Mouse (Mus musculus) ES-E14 (cell line): ENCODE data around the gene Spata13. TPM values are rescaled to one million over a fixed set of nuclear protein-coding genes. Genes with fewer than 3 reads are reported as not detected.
A peak's percentile ranks its signal among the peaks of the same experiment; 100 is the strongest.

Experiments
- DNase-seq: peaks from one replicate; pipeline ENCODE4 v3.0.0-alpha.2; 2013; ENCODE audit warnings: low read depth, low spot score
- H3K27ac ChIP-seq: 2 replicates; pipeline ENCODE4 v1.5.1; 2012; ENCODE audit warnings: low read depth, mild to moderate bottlenecking, low read length, moderate library complexity, mixed read lengths; ENCODE audit not compliant: poor library complexity, insufficient read depth, severe bottlenecking
- H3K36me3 ChIP-seq: 2 replicates; pipeline ENCODE4 v1.6.1; 2012; ENCODE audit warnings: mild to moderate bottlenecking, low read length, moderate library complexity, mixed read lengths; ENCODE audit not compliant: control insufficient read depth, poor library complexity, insufficient read depth, severe bottlenecking
- H3K4me1 ChIP-seq, 2 experiments: fragments of 150-350 bp in 1 of 2; sonication (generic) in 1 of 2; 2 replicates each; pipeline ENCODE4 v1.6.1; 2012; ENCODE audit warnings: low read length in 2 of 2, mild to moderate bottlenecking in 1 of 2, mixed read lengths in 1 of 2; ENCODE audit not compliant: control insufficient read depth in 2 of 2, insufficient read depth in 2 of 2, poor library complexity in 1 of 2
- H3K4me3 ChIP-seq, 2 experiments: fragments of 150-350 bp in 1 of 2; sonication (generic) in 1 of 2; 2 replicates each; pipeline ENCODE4 v1.5.1; 2012; ENCODE audit warnings: low read length in 2 of 2, low read depth in 1 of 2, mild to moderate bottlenecking in 1 of 2, mixed read lengths in 1 of 2; ENCODE audit not compliant: insufficient read depth in 1 of 2, poor library complexity in 1 of 2, severe bottlenecking in 1 of 2
- H3K9ac ChIP-seq: 2 replicates; pipeline ENCODE4 v1.6.1; 2012; ENCODE audit warnings: low read depth, mild to moderate bottlenecking, low read length, mixed read lengths; ENCODE audit not compliant: poor library complexity, insufficient read depth, severe bottlenecking
- H3K9me3 ChIP-seq: fragments of 150-350 bp; sonication (generic); 2 replicates; pipeline ENCODE4 v1.6.1; 2012; ENCODE audit warnings: low read depth, mild to moderate bottlenecking, low read length; ENCODE audit not compliant: control insufficient read depth, insufficient read depth
- CHD2 ChIP-seq: IDR thresholded peaks from 2 replicates; pipeline ENCODE4 v1.6.1; 2014; ENCODE audit warnings: mild to moderate bottlenecking, low read depth, low read length, inconsistent platforms
- HCFC1 ChIP-seq: IDR thresholded peaks from 2 replicates; pipeline ENCODE4 v1.6.1; 2012; ENCODE audit warnings: low read length, inconsistent platforms, borderline replicate concordance; ENCODE audit not compliant: insufficient read depth
- MAFK ChIP-seq: IDR thresholded peaks from 2 replicates; pipeline ENCODE4 v1.6.1; 2014; ENCODE audit warnings: mild to moderate bottlenecking, low read depth, low read length, inconsistent platforms; ENCODE audit not compliant: insufficient read depth
- ZC3H11A ChIP-seq: IDR thresholded peaks from 2 replicates; pipeline ENCODE4 v1.6.1; 2012; ENCODE audit warnings: low read depth, mild to moderate bottlenecking, inconsistent platforms, low read length, borderline replicate concordance
- ZNF384 ChIP-seq: IDR thresholded peaks from 2 replicates; pipeline ENCODE4 v1.6.1; 2012; ENCODE audit warnings: low read depth, low read length, inconsistent platforms
- in situ Hi-C, 2 experiments: fragments of 600-800 bp; cut with MboI; formaldehyde crosslinking; loops; one replicate each; pipeline ENCODE4 v1.15.1; 2025; ENCODE audit warnings: low sequenced_read_pairs in 2 of 2, inconsistent platforms in 1 of 2; ENCODE audit not compliant: unreplicated experiment in 2 of 2
- total RNA-seq: library from RNA; depleted of rRNA; stranded (reverse); fragments of 300-350 nt; gene quantifications from 2 replicates; pipeline ENCODE4 v1.2.3, GENCODE M21; 2012

Spata13 gene
- total RNA-seq, 1 experiment: 14.9 TPM

DNA sequence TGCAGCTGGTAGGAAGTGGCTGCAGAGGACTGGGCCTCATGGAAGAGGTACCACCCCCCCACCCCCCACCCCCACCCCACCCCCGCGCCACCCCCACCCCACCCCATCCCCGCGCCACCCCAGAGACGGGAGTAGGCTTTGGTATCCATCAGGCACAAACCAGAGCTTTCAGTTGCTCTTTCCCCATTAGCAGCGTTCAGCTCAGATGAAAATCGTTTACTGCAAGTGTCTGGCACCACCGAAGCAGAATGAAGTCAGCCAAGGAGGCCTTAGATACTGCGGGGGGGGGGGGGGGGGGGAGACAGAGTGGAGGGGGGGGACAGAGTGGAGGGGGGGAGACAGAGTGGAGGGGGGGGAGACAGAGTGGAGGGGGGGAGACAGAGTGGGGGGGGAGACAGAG is 105.4 kb downstream of the Spata13 start:
- no peak for TF ChIP-seq CHD2
- no peak for TF ChIP-seq ZNF384
- no peak for TF ChIP-seq MAFK
- no peak for TF ChIP-seq ZC3H11A
- TF ChIP-seq HCFC1: no peak
- H3K4me3 ChIP-seq: no peak overlapping the region
- H3K9ac ChIP-seq: no peak overlapping the region
- H3K9me3 ChIP-seq: no peaks in the 10 kb centered on the region
- peaks cover 14 to 35% of the 10 kb centered on the region in 2 experiments for H3K4me1 ChIP-seq
- peaks cover 5% of the 10 kb centered on the region; the same call in 1 of the 2 replicates for H3K36me3 ChIP-seq
- no peak for DNase-seq
- in situ Hi-C loops: no loop called here
- H3K27ac ChIP-seq: no peak overlapping the region

GRCm38 (mm10) chr14:60739616-60740015 is 105.8 kb downstream of the Spata13 start:
- Histone ChIP-seq H3K36me3 (peaks cover 5% of the 10 kb centered on the region; the same call in 1 of the 2 replicates), H3K27ac (no peak overlapping the region), H3K9ac (peak overlapping the region; percentile 42; the same call in 1 of the 2 replicates), H3K4me3 (no peak overlapping the region), H3K4me1 (peaks cover 14 to 35% of the 10 kb centered on the region in 2 experiments), H3K9me3 (no peaks in the 10 kb centered on the region)
- no peak for DNase-seq
- in situ Hi-C loops: no loop called here
- no peak for TF ChIP-seq ZC3H11A
- no peak for TF ChIP-seq CHD2
- TF ChIP-seq HCFC1: no peak
- TF ChIP-seq MAFK: no peak
- no peak for TF ChIP-seq ZNF384

GRCm38 (mm10) chr14:60740507-60740906 is 106.7 kb downstream of the Spata13 start:
- H3K4me3 ChIP-seq: no peak overlapping the region
- H3K4me1 ChIP-seq: peaks cover 14 to 28% of the 10 kb centered on the region in 2 experiments
- H3K9ac ChIP-seq: no peak overlapping the region
- no peak for TF ChIP-seq HCFC1
- no peak for TF ChIP-seq ZNF384
- no peak for TF ChIP-seq ZC3H11A
- TF ChIP-seq MAFK: no peak
- TF ChIP-seq CHD2: no peak
- no peak overlapping the region for H3K27ac ChIP-seq
- H3K9me3 ChIP-seq: no peaks in the 10 kb centered on the region
- H3K36me3 ChIP-seq: peaks cover 5% of the 10 kb centered on the region; the same call in 1 of the 2 replicates
- no peak for DNase-seq
- in situ Hi-C loops: no loop called here

GRCm38 (mm10) chr14:60741033-60741432 is 107.2 kb downstream of the Spata13 start:
- TF ChIP-seq CHD2 (no peak), ZC3H11A (no peak), HCFC1 (no peak), ZNF384 (no peak), MAFK (no peak)
- no peak overlapping the region for H3K27ac ChIP-seq
- H3K4me1 ChIP-seq: peaks cover 12 to 28% of the 10 kb centered on the region in 2 experiments
- in situ Hi-C loops: no loop called here
- no peak for DNase-seq
- H3K36me3 ChIP-seq: peaks cover 9% of the 10 kb centered on the region; the same call in 1 of the 2 replicates
- H3K4me3 ChIP-seq: no peak overlapping the region
- no peak overlapping the region for H3K9ac ChIP-seq
- no peaks in the 10 kb centered on the region for H3K9me3 ChIP-seq

DNA sequence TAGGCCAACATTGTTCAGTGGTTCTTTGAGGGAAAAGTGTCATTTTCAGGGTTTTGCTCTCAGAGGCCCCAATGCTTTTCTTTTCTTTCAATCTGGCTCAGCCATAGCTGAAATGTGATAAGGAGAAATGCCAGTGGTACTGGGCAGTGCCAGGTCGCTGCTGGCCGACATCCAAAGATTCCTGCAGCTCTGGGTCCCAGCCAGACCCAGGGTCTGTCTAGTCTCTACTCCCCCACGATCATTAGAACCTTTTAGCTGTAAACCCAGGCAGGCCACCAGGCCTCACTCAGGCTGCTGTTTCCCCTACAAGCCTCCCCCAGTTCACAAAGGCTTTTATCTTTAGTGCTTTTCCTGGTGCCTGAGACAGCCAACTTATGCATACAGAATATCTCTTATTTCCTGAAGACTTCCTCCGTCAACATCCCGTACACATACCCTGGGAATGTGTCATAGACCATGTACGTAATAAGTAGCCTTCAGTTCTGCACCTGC is 107.7 kb downstream of the Spata13 start:
- H3K9ac ChIP-seq: no peak overlapping the region
- H3K27ac ChIP-seq: no peak overlapping the region
- H3K9me3 ChIP-seq: no peaks in the 10 kb centered on the region
- in situ Hi-C loops: no loop called here
- no peak overlapping the region for H3K4me3 ChIP-seq
- TF ChIP-seq CHD2 (no peak), MAFK (no peak), HCFC1 (no peak), ZNF384 (no peak), ZC3H11A (no peak)
- peaks cover 14% of the 10 kb centered on the region; the same call in 1 of the 2 replicates for H3K36me3 ChIP-seq
- peaks cover 12 to 23% of the 10 kb centered on the region in 2 experiments for H3K4me1 ChIP-seq
- DNase-seq: no peak
